Mouse (Mus musculus) splenic B cell, adult 2 months (primary cell): ENCODE data around the gene Akirin2.
"Not testable (repeated sequence)": the region's sequence is repeated elsewhere in the genome, so short reads cannot be mapped to it uniquely, and the experiment has no call there.

Source experiments
- DNase-seq: peaks from one replicate; pipeline ENCODE4 v3.0.0-alpha.2; 2011; ENCODE audit warnings: low read depth, low spot score
- H3K27me3 ChIP-seq: 2 replicates; pipeline ENCODE4 v1.6.1; 2012; ENCODE audit warnings: mild to moderate bottlenecking, low read length, moderate library complexity, mixed read lengths; ENCODE audit not compliant: control insufficient read depth, poor library complexity, insufficient read depth, severe bottlenecking
- H3K36me3 ChIP-seq: 2 replicates; pipeline ENCODE4 v1.6.1; 2012; ENCODE audit warnings: mild to moderate bottlenecking, low read length, moderate library complexity, mixed read lengths; ENCODE audit not compliant: control insufficient read depth, poor library complexity, insufficient read depth, severe bottlenecking

The Akirin2 gene

GRCm38 (mm10) chr4:34566226-34566625 is 15.5 kb downstream of the Akirin2 start:
- Histone ChIP-seq H3K27me3 (no peaks in the 10 kb centered on the region), H3K36me3 (peaks cover 11% of the 10 kb centered on the region)
- DNase-seq: peak; percentile 16

DNA sequence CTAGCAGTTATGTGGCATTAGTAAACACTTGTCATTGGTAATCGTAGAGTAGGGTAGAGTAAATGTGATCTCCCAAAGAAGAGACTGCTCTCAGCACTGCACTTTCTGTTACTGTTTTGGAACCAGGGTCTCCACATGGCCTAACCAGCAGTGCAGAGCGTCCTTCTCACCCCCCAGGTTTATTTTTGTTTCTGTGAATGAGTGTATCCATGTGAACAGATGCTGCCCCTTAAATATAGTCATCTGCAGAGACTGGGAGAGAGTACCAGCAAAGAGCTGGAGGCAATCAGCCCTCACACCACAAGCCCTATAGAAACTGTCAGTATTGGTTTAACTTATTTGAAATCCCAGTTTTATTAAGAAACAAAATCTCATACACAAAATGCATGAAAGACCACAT is 22.1 kb downstream of the Akirin2 start:
- DNase-seq: no peak
- Histone ChIP-seq H3K27me3 (no peaks in the 10 kb centered on the region), H3K36me3 (peaks cover 20% of the 10 kb centered on the region)

GRCm38 (mm10) chr4:34577028-34577427 is 26.3 kb downstream of the Akirin2 start:
- DNase-seq: peak; percentile 27
- no peaks in the 10 kb centered on the region for H3K27me3 ChIP-seq
- peaks cover 14% of the 10 kb centered on the region for H3K36me3 ChIP-seq

DNA sequence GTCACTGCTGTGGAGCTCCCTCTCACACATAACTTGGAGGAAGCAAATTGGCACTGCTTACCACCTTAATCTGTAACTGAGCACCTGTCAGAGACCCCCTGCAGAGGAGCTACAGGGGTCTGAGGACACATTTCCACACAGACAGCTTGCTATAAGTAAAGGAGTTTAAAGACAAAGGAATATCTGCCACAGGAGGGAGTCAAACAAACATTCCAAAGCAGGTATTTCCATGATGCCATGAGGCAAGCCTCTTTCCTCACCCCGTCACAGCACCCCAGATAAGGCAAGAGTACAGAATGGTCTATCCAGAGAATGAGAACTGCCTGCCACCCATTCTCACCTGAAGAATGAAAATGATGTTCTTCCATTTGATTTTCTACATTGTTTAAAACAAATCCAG is 28.5 kb downstream of the Akirin2 start:
- Histone ChIP-seq H3K27me3 (no peaks in the 10 kb centered on the region), H3K36me3 (peaks cover 12% of the 10 kb centered on the region)
- no peak for DNase-seq

DNA sequence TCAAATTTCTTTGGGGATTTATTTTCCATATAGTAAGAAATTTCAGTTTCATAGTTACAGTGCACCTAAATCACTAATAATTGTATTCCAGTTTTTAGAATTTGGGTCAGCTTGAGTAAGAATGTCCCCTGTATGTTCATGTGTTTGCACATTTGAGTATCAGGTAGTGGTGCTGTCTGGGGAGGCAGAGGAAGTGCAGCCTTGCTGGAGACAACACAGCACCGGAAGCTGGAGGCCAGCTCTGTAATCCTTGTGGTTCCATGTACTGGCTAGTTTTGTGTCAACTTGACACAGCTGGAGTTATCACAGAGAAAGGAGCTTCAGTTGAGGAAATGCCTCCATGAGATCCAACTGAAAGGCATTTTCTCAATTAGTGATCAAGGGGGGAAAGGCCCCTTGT is 30.8 kb downstream of the Akirin2 start:
- H3K27me3 ChIP-seq, DNase-seq, H3K36me3 ChIP-seq: not testable (repeated sequence)

GRCm38 (mm10) chr4:34581990-34582389 is 31.3 kb downstream of the Akirin2 start:
- no peak for DNase-seq
- peaks cover 9% of the 10 kb centered on the region for H3K36me3 ChIP-seq
- no peaks in the 10 kb centered on the region for H3K27me3 ChIP-seq

GRCm38 (mm10) chr4:34582476-34582875 is 31.7 kb downstream of the Akirin2 start:
- H3K27me3 ChIP-seq: no peaks in the 10 kb centered on the region
- H3K36me3 ChIP-seq: peaks cover 10% of the 10 kb centered on the region
- no peak for DNase-seq

- Histone ChIP-seq H3K27me3 (no peaks in the 10 kb centered on the region), H3K36me3 (peaks cover 10% of the 10 kb centered on the region)
- no peak for DNase-seq
These were observed 32.7 kb downstream of the Akirin2 start for GRCm38 (mm10) chr4:34583427-34583826.

- no peak for DNase-seq
- no peaks in the 10 kb centered on the region for H3K27me3 ChIP-seq
- H3K36me3 ChIP-seq: peaks cover 12% of the 10 kb centered on the region
These were observed 34.3 kb downstream of the Akirin2 start for GRCm38 (mm10) chr4:34584871-34585607.

DNA sequence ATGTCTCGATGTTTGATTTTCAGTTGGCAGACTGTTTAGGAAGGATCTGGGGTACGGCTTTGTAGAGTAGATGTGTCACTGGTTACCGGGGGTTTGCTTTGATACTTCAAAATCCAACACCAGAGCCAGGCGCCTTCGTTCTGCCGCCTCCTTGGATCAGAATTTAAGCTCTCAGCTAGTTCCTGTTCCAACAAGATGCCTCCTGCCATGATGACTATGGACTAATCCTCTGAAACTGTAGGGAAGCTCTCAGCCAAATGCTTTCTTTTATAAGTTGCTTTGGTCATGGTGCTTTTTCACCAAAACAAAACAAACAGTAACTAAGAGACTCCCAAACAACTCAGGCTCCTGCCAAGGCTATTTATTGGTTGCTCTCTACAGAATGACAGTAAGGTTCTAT is 52.4 kb downstream of the Akirin2 start:
- no peaks in the 10 kb centered on the region for H3K27me3 ChIP-seq
- no peak for DNase-seq
- H3K36me3 ChIP-seq: peaks cover 4% of the 10 kb centered on the region; the same call in 1 of the 2 replicates

DNA sequence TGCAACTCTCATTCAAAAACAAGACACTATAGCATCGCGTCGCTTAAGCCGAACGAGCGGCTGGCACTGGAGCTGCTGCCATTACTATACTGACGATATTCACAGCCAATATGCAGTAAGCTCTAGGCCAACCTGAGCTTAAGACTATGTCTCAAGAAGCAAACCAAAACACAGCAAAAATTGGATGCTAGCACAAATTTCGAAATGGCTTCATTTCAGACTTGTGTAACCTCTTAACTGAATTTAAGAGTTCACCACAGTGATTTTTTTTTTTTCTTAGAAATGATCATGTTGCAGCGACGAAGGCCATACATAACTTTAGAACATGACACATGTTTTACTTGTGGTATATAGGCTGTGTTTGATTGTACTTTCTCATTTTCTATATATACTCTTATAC is 55.9 kb downstream of the Akirin2 start:
- Histone ChIP-seq H3K36me3 (peaks cover 5% of the 10 kb centered on the region; the same call in 1 of the 2 replicates), H3K27me3 (no peaks in the 10 kb centered on the region)
- DNase-seq: no peak

DNA sequence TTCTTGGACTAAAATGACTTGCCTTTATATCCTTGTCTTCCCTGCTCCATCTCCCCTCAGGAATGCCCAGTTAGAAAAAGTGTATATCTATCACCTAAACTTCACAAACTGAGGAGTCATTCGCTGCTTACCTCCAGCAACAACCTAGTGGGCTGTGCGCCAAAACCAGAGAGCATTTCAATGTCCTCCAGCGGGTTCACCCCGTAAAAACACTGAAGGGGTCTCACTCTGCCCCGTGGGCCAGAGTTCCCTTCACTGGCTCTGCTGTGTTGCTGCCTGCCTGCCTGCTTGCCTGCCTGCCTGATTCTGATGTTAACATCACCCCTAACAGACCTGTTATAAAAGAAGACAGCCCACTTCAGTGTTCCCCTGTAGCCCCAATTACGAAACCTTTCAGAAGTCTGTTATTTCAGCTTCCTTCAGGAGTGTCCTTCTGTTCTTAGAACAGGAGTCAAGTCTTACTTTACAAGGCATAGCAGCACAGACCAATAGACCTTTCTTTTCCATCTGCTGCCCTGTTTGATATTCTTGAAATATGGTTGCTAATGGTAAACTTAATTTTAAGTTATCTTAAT is 62.9 kb downstream of the Akirin2 start:
- no peak for DNase-seq
- Histone ChIP-seq H3K27me3 (no peaks in the 10 kb centered on the region), H3K36me3 (peaks cover under 1% of the 10 kb centered on the region; the same call in 1 of the 2 replicates)

GRCm38 (mm10) chr4:34614630-34615094 is 63.9 kb downstream of the Akirin2 start, which contains the start of the genes Orc3 and Rars2:
Orc3 (minus strand) TSS chr4:34614944.
Rars2 (plus strand) TSS chr4:34614957.
- DNase-seq: peak; percentile 95
- H3K36me3 ChIP-seq: peaks cover 1% of the 10 kb centered on the region; the same call in 1 of the 2 replicates
- no peaks in the 10 kb centered on the region for H3K27me3 ChIP-seq

- peak; percentile 13 for DNase-seq
- Histone ChIP-seq H3K36me3 (peaks cover 1% of the 10 kb centered on the region; the same call in 1 of the 2 replicates), H3K27me3 (no peaks in the 10 kb centered on the region)
These were observed 64.6 kb downstream of the Akirin2 start for GRCm38 (mm10) chr4:34615303-34615702.

GRCm38 (mm10) chr4:34616146-34616545 is 65.4 kb downstream of the Akirin2 start:
- no peak for DNase-seq
- Histone ChIP-seq H3K27me3 (no peaks in the 10 kb centered on the region), H3K36me3 (peaks cover 1% of the 10 kb centered on the region; the same call in 1 of the 2 replicates)
